Mouse (Mus musculus): ENCODE results near the gene Cand2. TPM values are rescaled to one million over a fixed set of nuclear protein-coding genes. Genes with fewer than 3 reads are reported as not detected.
A peak's percentile ranks its signal among the peaks of the same experiment; 100 is the strongest.

Cand2 gene
- polyA plus RNA-seq, 1 experiment from 2014 or later, result 36.9 TPM

DNA sequence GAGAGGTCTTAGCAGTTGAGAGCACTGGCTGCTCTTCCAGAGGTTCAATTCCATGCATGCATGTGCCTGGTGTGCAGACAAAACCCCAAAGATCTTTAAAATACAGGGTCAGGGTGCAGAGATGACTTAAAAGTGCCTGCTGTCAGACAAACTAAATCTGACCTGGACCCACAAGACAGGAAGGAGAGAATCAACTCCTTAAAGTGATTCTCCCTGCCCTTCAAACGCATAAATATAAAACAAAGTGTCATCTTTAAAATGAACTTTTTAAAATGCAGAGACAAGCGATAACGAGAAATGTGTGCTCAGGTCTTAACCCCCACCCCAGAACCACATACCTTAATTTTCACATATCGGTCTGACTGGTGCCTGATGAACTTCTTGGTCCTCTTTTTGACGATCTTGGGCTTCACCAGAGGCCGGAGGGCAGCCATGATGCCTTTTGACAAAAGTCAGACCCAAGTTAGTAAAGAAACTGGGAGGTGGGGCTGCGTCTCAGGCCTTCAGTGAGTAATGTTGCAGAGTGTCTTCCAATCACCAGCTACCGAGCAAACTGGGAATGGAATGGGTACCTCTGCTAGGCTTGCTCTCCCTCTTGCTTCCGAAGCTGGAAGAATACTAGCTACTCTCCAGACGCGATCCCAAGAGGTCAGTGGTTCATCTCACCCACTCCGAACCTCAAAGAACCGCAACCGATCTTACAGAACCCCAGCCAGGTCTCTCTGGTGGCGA lies 33.3 kb downstream of the Cand2 start:
- peak overlapping the region; percentile 72 for H3K4me2 ChIP-seq (ENCODE audit: low read depth, low read length)
- H3K9me3 ChIP-seq (ENCODE audit: control insufficient read depth, low read length), result no peaks in the 10 kb centered on the region
- peak overlapping the region; percentile 96 for H3K27ac ChIP-seq (replicated peaks; ENCODE audit: low read depth, low read length)
- H3K4me1 ChIP-seq (ENCODE audit: control insufficient read depth, insufficient read depth, low read length), result peaks cover 11% of the 10 kb centered on the region
- DNase-seq (ENCODE audit: low spot score) (no peak), ATAC-seq (ENCODE audit: low read depth) (no peak)
- H3K9ac ChIP-seq (ENCODE audit: low read depth, low read length), result peak overlapping the region; percentile 100
- no peaks in the 10 kb centered on the region for H3K27me3 ChIP-seq (replicated peaks; ENCODE audit: control insufficient read depth, insufficient read depth, low read length)
- H3K36me3 ChIP-seq (ENCODE audit: control insufficient read depth, insufficient read depth, low read length), result peaks cover 47% of the 10 kb centered on the region
- WGBS, result 3% methylated on average over 15 of the region's 15 CpGs
- H3K4me3 ChIP-seq (ENCODE audit: low read depth, low read length), result peak overlapping the region; percentile 97

- H3K4me3 ChIP-seq (ENCODE audit: low read depth, low read length), result peak overlapping the region; percentile 97
- peaks cover 11% of the 10 kb centered on the region for H3K4me1 ChIP-seq (ENCODE audit: control insufficient read depth, insufficient read depth, low read length)
- ATAC-seq (ENCODE audit: low read depth) (no peak), DNase-seq (ENCODE audit: low spot score) (peak; percentile 17)
- no peaks in the 10 kb centered on the region for H3K9me3 ChIP-seq (ENCODE audit: control insufficient read depth, low read length)
- H3K4me2 ChIP-seq (ENCODE audit: low read depth, low read length), result peak overlapping the region; percentile 72
- H3K9ac ChIP-seq (ENCODE audit: low read depth, low read length), result peak overlapping the region; percentile 100
- H3K36me3 ChIP-seq (ENCODE audit: control insufficient read depth, insufficient read depth, low read length), result peaks cover 41% of the 10 kb centered on the region
- no peaks in the 10 kb centered on the region for H3K27me3 ChIP-seq (replicated peaks; ENCODE audit: control insufficient read depth, insufficient read depth, low read length)
- peak overlapping the region; percentile 96 for H3K27ac ChIP-seq (replicated peaks; ENCODE audit: low read depth, low read length)
- under 1% methylated on average over 22 of the region's 22 CpGs for WGBS
Measured at GRCm38 (mm10) chr6:115808196-115808487, 33.8 kb downstream of the Cand2 start.

DNA sequence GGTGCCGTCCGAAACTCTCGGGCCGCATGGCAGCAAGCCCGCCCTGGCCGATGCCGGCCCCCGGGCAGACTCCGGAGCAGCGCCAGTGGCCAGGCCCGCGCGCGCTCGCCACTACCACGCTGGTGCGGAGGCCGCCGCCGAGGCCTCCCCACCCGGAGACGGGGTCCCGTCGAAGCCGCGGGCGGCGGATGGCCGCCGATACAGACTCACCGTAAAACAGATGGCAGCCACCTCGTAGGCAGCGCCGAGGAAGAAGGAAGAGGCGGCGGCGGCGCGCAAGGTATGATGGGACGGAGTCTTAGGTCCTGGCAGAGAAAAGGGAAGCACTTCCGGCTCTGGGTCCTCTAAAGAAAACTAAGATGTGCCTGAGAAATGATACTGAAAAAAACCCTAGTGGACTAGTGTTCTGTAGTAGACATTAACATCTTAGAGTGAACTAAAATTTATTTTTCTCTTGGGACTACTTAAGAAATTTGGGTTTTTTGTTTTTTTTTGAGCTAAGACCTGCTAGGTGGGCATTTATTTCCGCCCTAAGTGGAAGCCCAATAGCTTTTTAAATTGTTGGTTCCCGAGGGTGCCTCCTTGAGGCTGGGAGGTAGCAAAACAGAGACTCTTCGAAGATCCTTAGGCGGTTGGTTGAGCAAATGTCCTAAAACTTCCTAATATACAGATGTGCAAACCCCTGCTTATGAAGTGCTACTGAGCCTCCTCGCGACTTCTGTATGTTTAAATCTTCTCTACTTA lies 34.3 kb downstream of the Cand2 start, which contains the start of gene Rpl32:
Gene Rpl32, minus strand, starts transcription at position 260 of the 744 bp plus-strand sequence.
- WGBS, result under 1% methylated on average over 46 of the region's 47 CpGs
- peak; percentile 90 for ATAC-seq (ENCODE audit: low read depth)
- peaks cover 11% of the 10 kb centered on the region for H3K4me1 ChIP-seq (ENCODE audit: control insufficient read depth, insufficient read depth, low read length)
- H3K9ac ChIP-seq (ENCODE audit: low read depth, low read length), result peak within 1 kb of the TSS; percentile 100
- H3K36me3 ChIP-seq (ENCODE audit: control insufficient read depth, insufficient read depth, low read length), result peaks cover 37% of the 10 kb centered on the region
- H3K4me3 ChIP-seq (ENCODE audit: low read depth, low read length), result peak within 1 kb of the TSS; percentile 97
- H3K27me3 ChIP-seq (replicated peaks; ENCODE audit: control insufficient read depth, insufficient read depth, low read length), result no peaks in the 10 kb centered on the region
- peak within 1 kb of the TSS; percentile 96 for H3K27ac ChIP-seq (replicated peaks; ENCODE audit: low read depth, low read length)
- H3K4me2 ChIP-seq (ENCODE audit: low read depth, low read length), result peak within 1 kb of the TSS; percentile 72
- no peaks in the 10 kb centered on the region for H3K9me3 ChIP-seq (ENCODE audit: control insufficient read depth, low read length)
- peak; percentile 97 for DNase-seq (ENCODE audit: low spot score)

GRCm38 (mm10) chr6:115811606-115812005 lies 37.3 kb downstream of the Cand2 start:
- Histone ChIP-seq H3K9me3 (ENCODE audit: control insufficient read depth, low read length) (no peaks in the 10 kb centered on the region), H3K27me3 (replicated peaks; ENCODE audit: control insufficient read depth, insufficient read depth, low read length) (no peaks in the 10 kb centered on the region), H3K36me3 (ENCODE audit: control insufficient read depth, insufficient read depth, low read length) (peaks cover 8% of the 10 kb centered on the region), H3K4me2 (ENCODE audit: low read depth, low read length) (no peak overlapping the region), H3K4me1 (ENCODE audit: control insufficient read depth, insufficient read depth, low read length) (peaks cover 9% of the 10 kb centered on the region), H3K27ac (replicated peaks; ENCODE audit: low read depth, low read length) (no peak overlapping the region), H3K9ac (ENCODE audit: low read depth, low read length) (no peak overlapping the region), H3K4me3 (ENCODE audit: low read depth, low read length) (no peak overlapping the region)
- no peak for ATAC-seq (ENCODE audit: low read depth)
- DNase-seq (ENCODE audit: low spot score), result no peak
- 62% methylated on average over 8 of the region's 8 CpGs for WGBS

DNA sequence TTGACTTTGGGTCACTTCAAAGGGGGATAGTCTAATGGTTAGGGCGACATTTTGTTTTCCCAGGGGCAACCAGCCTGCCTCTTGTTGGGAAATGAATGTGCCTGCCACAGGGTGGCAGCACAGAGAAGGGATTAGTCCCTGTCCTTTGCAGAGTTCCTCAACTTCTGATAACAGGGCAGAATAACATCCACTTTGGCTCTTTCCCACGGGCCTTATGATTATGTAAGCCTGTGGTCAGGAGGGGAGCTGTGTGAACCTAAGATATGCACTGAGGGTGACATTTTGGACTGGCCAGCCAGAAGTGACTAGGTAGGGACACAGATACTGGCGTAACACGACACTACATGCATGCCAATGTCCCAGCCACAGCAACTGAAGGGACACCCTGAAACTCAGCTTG lies 39.8 kb downstream of the Cand2 start:
- 31% methylated on average over 4 of the region's 4 CpGs for WGBS
- Histone ChIP-seq H3K4me2 (ENCODE audit: low read depth, low read length) (no peak overlapping the region), H3K9me3 (ENCODE audit: control insufficient read depth, low read length) (no peaks in the 10 kb centered on the region), H3K27ac (replicated peaks; ENCODE audit: low read depth, low read length) (no peak overlapping the region), H3K36me3 (ENCODE audit: control insufficient read depth, insufficient read depth, low read length) (no peaks in the 10 kb centered on the region), H3K4me3 (ENCODE audit: low read depth, low read length) (no peak overlapping the region), H3K4me1 (ENCODE audit: control insufficient read depth, insufficient read depth, low read length) (no peaks in the 10 kb centered on the region), H3K27me3 (replicated peaks; ENCODE audit: control insufficient read depth, insufficient read depth, low read length) (no peaks in the 10 kb centered on the region), H3K9ac (ENCODE audit: low read depth, low read length) (no peak overlapping the region)
- no peak for ATAC-seq (ENCODE audit: low read depth)
- DNase-seq (ENCODE audit: low spot score), result peak; percentile 71

DNA sequence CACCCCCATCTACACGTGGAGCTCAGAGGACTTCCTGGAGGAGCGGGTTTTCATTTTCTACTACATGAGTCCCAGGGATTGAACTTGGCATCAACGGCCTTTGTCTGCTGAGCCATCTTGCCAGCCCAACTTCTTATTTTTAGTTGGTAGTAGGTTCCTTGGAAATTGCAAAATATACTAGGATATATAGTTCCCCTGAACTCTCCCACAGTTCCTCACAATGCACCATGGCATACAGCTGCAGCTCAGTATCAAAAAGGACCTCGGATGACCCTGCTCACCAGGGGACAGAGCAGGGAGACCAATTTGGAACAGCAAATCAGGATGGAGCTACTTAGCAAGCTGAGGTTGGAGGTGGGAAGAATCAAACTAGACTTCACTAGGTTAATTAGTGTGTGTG lies 40.7 kb downstream of the Cand2 start:
- Histone ChIP-seq H3K4me3 (ENCODE audit: low read depth, low read length) (no peak overlapping the region), H3K27ac (replicated peaks; ENCODE audit: low read depth, low read length) (no peak overlapping the region), H3K9me3 (ENCODE audit: control insufficient read depth, low read length) (no peaks in the 10 kb centered on the region), H3K36me3 (ENCODE audit: control insufficient read depth, insufficient read depth, low read length) (no peaks in the 10 kb centered on the region), H3K9ac (ENCODE audit: low read depth, low read length) (no peak overlapping the region), H3K4me2 (ENCODE audit: low read depth, low read length) (no peak overlapping the region), H3K27me3 (replicated peaks; ENCODE audit: control insufficient read depth, insufficient read depth, low read length) (no peaks in the 10 kb centered on the region), H3K4me1 (ENCODE audit: control insufficient read depth, insufficient read depth, low read length) (no peaks in the 10 kb centered on the region)
- WGBS, result 76% methylated on average over 4 of the region's 4 CpGs
- DNase-seq (ENCODE audit: low spot score), result no peak
- ATAC-seq (ENCODE audit: low read depth), result no peak

DNA sequence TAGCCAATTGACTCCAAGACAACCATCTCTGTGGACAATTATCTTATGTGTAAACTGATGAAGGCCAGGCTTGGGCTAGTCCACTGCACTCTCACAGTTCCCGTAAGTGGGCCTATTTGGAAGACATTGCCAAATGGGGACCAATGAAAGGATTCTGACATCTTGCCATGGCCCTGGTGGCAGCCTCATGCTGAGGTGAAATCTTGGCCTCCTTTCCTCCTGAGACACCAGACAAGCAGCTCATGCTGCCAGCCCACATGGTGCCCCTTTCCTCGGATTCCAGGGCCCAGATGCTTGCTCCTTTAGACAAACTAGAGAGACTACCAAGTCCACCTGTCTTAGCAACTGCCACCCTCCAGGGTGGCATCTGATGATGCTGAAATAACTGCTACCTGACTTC lies 43.8 kb downstream of the Cand2 start:
- H3K36me3 ChIP-seq (ENCODE audit: control insufficient read depth, insufficient read depth, low read length), result no peaks in the 10 kb centered on the region
- H3K4me2 ChIP-seq (ENCODE audit: low read depth, low read length), result no peak overlapping the region
- H3K27ac ChIP-seq (replicated peaks; ENCODE audit: low read depth, low read length), result no peak overlapping the region
- no peak overlapping the region for H3K9ac ChIP-seq (ENCODE audit: low read depth, low read length)
- no peaks in the 10 kb centered on the region for H3K9me3 ChIP-seq (ENCODE audit: control insufficient read depth, low read length)
- H3K27me3 ChIP-seq (replicated peaks; ENCODE audit: control insufficient read depth, insufficient read depth, low read length), result no peaks in the 10 kb centered on the region
- no peak for ATAC-seq (ENCODE audit: low read depth)
- no peaks in the 10 kb centered on the region for H3K4me1 ChIP-seq (ENCODE audit: control insufficient read depth, insufficient read depth, low read length)
- no peak overlapping the region for H3K4me3 ChIP-seq (ENCODE audit: low read depth, low read length)
- DNase-seq (ENCODE audit: low spot score), result no peak
- WGBS, result 63% methylated on average over 2 of the region's 2 CpGs

DNA sequence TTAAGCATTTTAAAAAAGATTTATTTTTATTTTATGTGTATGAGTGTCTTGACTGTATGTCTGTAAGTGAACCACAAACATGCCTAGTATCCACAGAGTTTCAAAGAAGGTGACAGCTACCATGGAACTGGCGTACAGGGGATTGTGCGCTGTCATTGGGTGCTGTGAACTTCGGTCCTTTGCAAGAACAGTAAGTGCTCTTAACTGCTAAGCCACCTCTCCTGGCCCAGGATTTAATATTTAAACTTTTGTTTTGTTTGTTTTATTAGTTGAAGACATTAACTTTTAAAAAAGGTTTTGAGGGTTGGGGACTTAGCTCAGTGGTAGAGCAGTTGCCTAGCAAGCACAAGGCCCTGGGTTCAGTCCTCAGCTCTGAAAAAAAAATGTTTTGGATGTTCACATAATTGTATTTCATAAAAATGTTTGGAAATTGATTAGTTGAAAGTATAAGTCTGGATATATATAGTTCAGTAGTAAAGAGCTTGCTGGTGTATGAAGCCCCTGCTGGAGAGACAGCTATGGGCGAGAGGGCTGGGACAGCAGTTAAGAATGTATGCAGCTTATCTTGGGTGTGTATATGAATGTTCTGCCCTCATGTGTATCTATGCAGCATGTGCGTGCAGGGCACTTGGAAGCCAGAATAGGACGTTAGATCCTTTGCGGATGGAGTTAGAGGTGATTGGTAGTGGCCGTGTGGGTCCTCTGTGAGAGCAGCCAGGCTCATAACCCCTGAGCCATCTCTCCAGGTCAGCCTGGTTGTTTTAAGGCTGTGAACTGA lies 47.1 kb downstream of the Cand2 start:
- Histone ChIP-seq H3K27ac (replicated peaks; ENCODE audit: low read depth, low read length) (no peak overlapping the region), H3K27me3 (replicated peaks; ENCODE audit: control insufficient read depth, insufficient read depth, low read length) (no peaks in the 10 kb centered on the region), H3K36me3 (ENCODE audit: control insufficient read depth, insufficient read depth, low read length) (no peaks in the 10 kb centered on the region), H3K4me3 (ENCODE audit: low read depth, low read length) (no peak overlapping the region), H3K4me1 (ENCODE audit: control insufficient read depth, insufficient read depth, low read length) (no peaks in the 10 kb centered on the region), H3K4me2 (ENCODE audit: low read depth, low read length) (no peak overlapping the region), H3K9ac (ENCODE audit: low read depth, low read length) (no peak overlapping the region), H3K9me3 (ENCODE audit: control insufficient read depth, low read length) (no peaks in the 10 kb centered on the region)
- WGBS, result 79% methylated on average over 8 of the region's 8 CpGs
- DNase-seq (ENCODE audit: low spot score) (no peak), ATAC-seq (ENCODE audit: low read depth) (no peak)
